Mouse (Mus musculus): ENCODE measurements around the gene 4933405O20Rik. TPM values are rescaled to one million over a fixed set of nuclear protein-coding genes. Genes with fewer than 3 reads are reported as not detected.

The 4933405O20Rik gene
- not detected in 2 replicates for total RNA-seq (2021)
- long read RNA-seq, experiment 1, result 0 reads
- long read RNA-seq, experiment 2, result 0 reads

DNA sequence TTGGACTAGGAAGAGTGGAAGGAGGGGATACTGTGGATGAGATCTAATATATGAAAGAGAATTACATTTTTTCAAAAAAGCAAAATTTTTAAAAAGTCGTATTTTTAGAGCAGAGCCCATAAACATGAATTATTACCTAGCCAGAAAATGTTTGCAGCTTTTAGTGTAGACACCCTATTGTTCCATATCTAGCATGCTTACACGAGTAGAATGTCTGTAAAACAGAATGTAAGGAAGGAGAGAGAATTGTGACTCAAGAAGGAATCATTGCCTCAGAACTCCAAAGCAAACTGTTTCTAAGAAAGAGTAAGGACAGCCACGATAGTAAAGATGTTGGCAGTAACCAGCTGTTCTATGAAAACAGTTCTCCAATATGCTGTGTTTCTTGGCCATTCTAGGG lies at the start of gene 4933405O20Rik:
Gene 4933405O20Rik, plus strand, starts transcription at position 301 of the 400 bp plus-strand sequence.
- DNase-seq, result no peak

GRCm38 (mm10) chr7:50549572-50549971 lies 49.4 kb upstream of the 4933405O20Rik start:
- no peak for DNase-seq

DNA sequence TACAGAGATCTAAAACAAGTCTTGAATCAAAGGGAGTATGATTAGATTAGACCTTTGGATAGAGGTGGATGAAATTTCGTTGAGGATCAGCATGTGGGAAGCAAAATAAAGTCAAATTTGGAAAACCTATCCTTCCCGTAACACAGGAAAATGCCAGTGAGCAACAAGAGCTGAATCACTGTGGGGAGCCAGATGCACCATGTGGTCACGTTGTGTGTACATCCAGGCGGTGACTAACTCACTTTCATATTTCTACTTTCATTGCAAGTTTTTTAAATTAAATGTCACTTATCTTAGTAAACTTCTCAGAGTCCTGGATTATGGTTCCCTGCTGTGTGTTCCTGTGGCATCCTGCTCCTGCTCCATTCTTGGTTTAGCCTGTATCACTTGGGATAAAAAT lies 47.6 kb upstream of the 4933405O20Rik start:
- DNase-seq, result no peak

DNA sequence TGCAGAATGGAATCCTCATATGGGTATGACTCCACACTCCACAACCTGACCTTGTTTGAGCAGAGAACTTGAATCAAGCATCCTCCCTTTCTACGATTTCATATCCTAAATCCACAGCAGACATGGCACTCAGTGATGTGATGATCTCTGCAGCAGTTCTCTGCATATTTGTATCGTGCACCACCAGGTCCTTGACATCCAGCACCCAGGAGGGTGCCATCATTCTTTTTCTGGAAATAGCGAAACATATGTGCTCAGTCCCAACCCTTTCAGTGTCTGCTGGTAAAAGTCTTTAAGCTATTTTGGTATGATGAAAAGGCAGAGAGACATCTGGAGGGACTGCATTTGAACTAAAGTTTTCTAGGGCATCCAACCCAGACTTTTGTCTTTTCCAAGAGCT lies 36.3 kb upstream of the 4933405O20Rik start:
- DNase-seq, result no peak

DNA sequence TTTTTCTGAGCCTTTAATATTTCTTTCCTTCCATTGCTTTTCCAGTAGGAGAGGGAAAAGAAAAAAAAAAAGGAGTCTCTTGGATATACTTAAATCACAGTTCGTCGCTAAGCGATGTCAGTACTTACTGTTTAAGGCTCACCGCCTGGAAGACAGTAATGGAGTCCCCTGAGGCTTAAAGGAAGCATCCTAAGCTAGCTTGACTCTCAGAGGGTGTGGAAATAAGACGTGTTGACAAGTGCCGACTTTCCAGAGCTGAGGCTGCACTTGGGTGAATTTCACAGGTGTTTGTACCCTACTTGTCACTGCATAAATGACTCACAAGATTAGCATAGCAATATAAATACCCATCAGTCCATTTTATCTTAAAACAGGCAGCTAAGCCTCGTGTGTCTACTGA lies 25.1 kb upstream of the 4933405O20Rik start:
- DNase-seq, result no peak

GRCm38 (mm10) chr7:50588642-50589424 lies 10.2 kb upstream of the 4933405O20Rik start:
- no peak for DNase-seq

DNA sequence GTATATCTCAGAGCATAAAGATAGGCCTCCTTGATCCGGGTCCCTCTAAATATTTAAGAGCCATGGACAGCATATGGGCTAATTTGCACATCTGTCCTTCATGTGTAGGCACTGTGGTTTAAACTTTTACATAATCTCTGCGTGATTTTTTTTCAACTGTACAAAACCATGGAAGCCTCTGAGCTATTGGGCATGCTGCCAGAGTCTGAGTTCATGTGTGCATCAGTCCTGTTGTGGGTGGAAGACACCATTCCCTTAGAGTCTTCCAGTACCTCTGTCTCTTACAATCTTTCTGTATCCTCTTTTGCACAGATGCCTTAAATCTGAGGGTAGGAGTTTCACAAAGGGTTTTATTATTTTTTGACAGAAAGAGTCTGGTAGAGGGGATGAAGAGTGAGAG lies 15.1 kb downstream of the 4933405O20Rik start:
- DNase-seq, result no peak

- no peak for DNase-seq
Observed at GRCm38 (mm10) chr7:50629186-50629585, 30.2 kb downstream of the 4933405O20Rik start.

DNA sequence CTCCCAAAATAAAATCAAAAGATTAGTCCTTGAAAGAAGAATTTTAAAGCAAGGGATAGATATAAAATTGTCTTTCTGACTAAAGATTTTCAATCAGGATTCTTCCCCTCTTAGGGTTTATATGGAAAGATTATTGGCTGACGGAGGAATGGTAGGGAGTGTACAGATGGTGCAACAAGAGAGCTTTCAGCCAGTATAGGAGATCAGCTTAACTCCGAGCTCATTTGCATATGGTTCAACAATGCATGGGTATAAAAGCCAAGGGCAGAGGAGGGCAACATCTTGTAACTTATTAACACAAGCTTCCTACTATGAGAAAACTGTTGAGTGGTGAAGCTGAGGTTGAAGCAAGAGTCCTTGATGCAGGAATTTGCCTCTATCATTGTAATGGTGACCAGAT lies 34.2 kb downstream of the 4933405O20Rik start:
- no peak for DNase-seq
